Mouse (Mus musculus) G1E (cell line): ENCODE data around the gene Slc7a10. TPM values are rescaled to one million over a fixed set of nuclear protein-coding genes. Genes with fewer than 3 reads are reported as not detected.
A peak's percentile ranks its signal among the peaks of the same experiment; 100 is the strongest.
"Not testable (repeated sequence)": the region's sequence is repeated elsewhere in the genome, so short reads cannot be mapped to it uniquely, and the experiment has no call there.

Experiments
- ATAC-seq: 2 replicates; pipeline ENCODE4 v1.8.0; 2016; ENCODE audit warnings: mild to moderate bottlenecking; ENCODE audit not compliant: insufficient number of reproducible peaks, poor library complexity, low FRiP score, severe bottlenecking; ENCODE audit errors: extremely low read depth
- DNase-seq: peaks from one replicate; pipeline ENCODE4 v3.0.0; 2012; ENCODE audit warnings: low spot score
- H3K27me3 ChIP-seq: 2 replicates; pipeline ENCODE4 v1.6.1; 2012; ENCODE audit warnings: mild to moderate bottlenecking, low read length, inconsistent platforms; ENCODE audit not compliant: insufficient read depth
- H3K36me3 ChIP-seq: replicated peaks from 2 replicates; pipeline ENCODE3; 2012; ENCODE audit warnings: mild to moderate bottlenecking, inconsistent platforms
- H3K4me1 ChIP-seq: 2 replicates; pipeline ENCODE4 v1.6.1; 2012; ENCODE audit warnings: low read depth, low read length, inconsistent platforms, mixed read lengths; ENCODE audit not compliant: insufficient read depth
- H3K4me3 ChIP-seq: 2 replicates; pipeline ENCODE4 v1.5.1; 2012; ENCODE audit warnings: low read depth, mild to moderate bottlenecking, inconsistent platforms, low read length, moderate library complexity, mixed read lengths
- H3K9me3 ChIP-seq: replicated peaks from 2 replicates; pipeline ENCODE4 v1.6.1; 2012; ENCODE audit warnings: inconsistent platforms
- CTCF ChIP-seq: IDR thresholded peaks from 2 replicates; pipeline ENCODE4 v1.5.1; 2012; ENCODE audit warnings: low read depth, low read length, inconsistent platforms, mixed read lengths
- GATA1 ChIP-seq: IDR thresholded peaks from 2 replicates; pipeline ENCODE4 v1.6.1; 2012; ENCODE audit warnings: borderline replicate concordance, low read length, inconsistent platforms, mixed read lengths
- GATA2 ChIP-seq: IDR thresholded peaks from 2 replicates; pipeline ENCODE4 v1.6.1; 2012; ENCODE audit warnings: low read depth, low read length, inconsistent platforms, borderline replicate concordance
- POLR2AphosphoS5 ChIP-seq: IDR thresholded peaks from 2 replicates; pipeline ENCODE4 v1.6.1; 2012; ENCODE audit warnings: low read depth, low read length, inconsistent platforms; ENCODE audit not compliant: insufficient replicate concordance
- TAL1 ChIP-seq: conservative IDR thresholded peaks from 2 replicates; pipeline ENCODE4 v1.6.1; 2012; ENCODE audit warnings: low read depth, low read length, inconsistent platforms, mixed read lengths
- polyA plus RNA-seq: library from polyadenylated mRNA; stranded (reverse); fragments of >175 nt; gene quantifications from 2 replicates; pipeline ENCODE4 v1.2.3, GENCODE M21; 2012
- total RNA-seq, 2 experiments: library from RNA; stranded (forward) in 1 of 2; stranded (reverse) in 1 of 2; fragments of 200-1000 nt in 1 of 2; fragments of >200 nt in 1 of 2; fragmentation: Nextera tagmentation in 1 of 2; gene quantifications; 2 replicates each; pipeline ENCODE4 v1.2.3; 2014 to 2017

Slc7a10 gene
- total and polyA plus RNA-seq, 3 experiments = 0.22 TPM; not detected in 2

- ATAC-seq = no peak
- Histone ChIP-seq H3K4me3 (no peak overlapping the region), H3K27me3 (no peaks in the 10 kb centered on the region; the same call in 1 of the 2 replicates), H3K9me3 (no peaks in the 10 kb centered on the region), H3K36me3 (no peaks in the 10 kb centered on the region), H3K4me1 (peaks cover 19% of the 10 kb centered on the region)
- no peak for TF ChIP-seq CTCF
- TF ChIP-seq POLR2AphosphoS5 = no peak
- TF ChIP-seq TAL1 = no peak
- no peak for DNase-seq
Measured at GRCm38 (mm10) chr7:35232796-35233455, 46.7 kb downstream of the Slc7a10 start.

GRCm38 (mm10) chr7:35233861-35234260 is 47.7 kb downstream of the Slc7a10 start:
- TF ChIP-seq CTCF (no peak), POLR2AphosphoS5 (no peak), GATA1 (no peak), GATA2 (no peak), TAL1 (no peak)
- H3K27me3 ChIP-seq = no peaks in the 10 kb centered on the region; the same call in 1 of the 2 replicates

GRCm38 (mm10) chr7:35234361-35235245 is 48.4 kb downstream of the Slc7a10 start:
- DNase-seq = peak; percentile 84
- Histone ChIP-seq H3K4me3 (peak overlapping the region; percentile 73), H3K27me3 (no peaks in the 10 kb centered on the region), H3K36me3 (no peaks in the 10 kb centered on the region), H3K9me3 (no peaks in the 10 kb centered on the region), H3K4me1 (peaks cover 21% of the 10 kb centered on the region)
- TF ChIP-seq GATA2 = no peak
- no peak for TF ChIP-seq TAL1
- TF ChIP-seq GATA1 = no peak
- no peak for TF ChIP-seq CTCF
- no peak for TF ChIP-seq POLR2AphosphoS5
- peak; percentile 81 for ATAC-seq

More at GRCm38 (mm10) chr7:35233861-35234260, 47.7 kb downstream of the Slc7a10 start:
- ATAC-seq (no peak), DNase-seq (no peak)
- no peaks in the 10 kb centered on the region for H3K9me3 ChIP-seq
- H3K36me3 ChIP-seq = no peaks in the 10 kb centered on the region
- peak overlapping the region; percentile 73 for H3K4me3 ChIP-seq
- peaks cover 19% of the 10 kb centered on the region for H3K4me1 ChIP-seq

- TF ChIP-seq GATA2 = no peak
- no peak for TF ChIP-seq GATA1
- TF ChIP-seq POLR2AphosphoS5 = no peak
- no peak for TF ChIP-seq TAL1
- TF ChIP-seq CTCF = no peak
- ATAC-seq = 0 out of 2 replicates have a peak, but pooled peaks have one; percentile 23
- Histone ChIP-seq H3K4me3 (peak overlapping the region; percentile 73), H3K36me3 (no peaks in the 10 kb centered on the region), H3K4me1 (peaks cover 21% of the 10 kb centered on the region), H3K27me3 (no peaks in the 10 kb centered on the region), H3K9me3 (no peaks in the 10 kb centered on the region)
- peak; percentile 30 for DNase-seq
Measured at GRCm38 (mm10) chr7:35235308-35235707, 49.1 kb downstream of the Slc7a10 start.

- peaks cover 21% of the 10 kb centered on the region for H3K4me1 ChIP-seq
- H3K4me3 ChIP-seq, H3K27me3 ChIP-seq, H3K9me3 ChIP-seq, H3K36me3 ChIP-seq, DNase-seq, ATAC-seq: not testable (repeated sequence)
Measured at GRCm38 (mm10) chr7:35237935-35238334, 51.8 kb downstream of the Slc7a10 start.

Other genes starting within 250 kb of the Slc7a10 start
- 63.1 and 67.0 TPM in 2 replicates for gene Cebpg, start 129.8 kb upstream of the Slc7a10 start, total RNA-seq (2014; fragmentation: Nextera tagmentation)
- 30.8 and 33.9 TPM in 2 replicates for gene Cebpg, start 129.8 kb upstream of the Slc7a10 start, total RNA-seq (2017)
- gene Cebpg, start 129.8 kb upstream of the Slc7a10 start, polyA plus RNA-seq = 26.9 and 30.7 TPM in 2 replicates
- gene Cebpa, start 67.1 kb upstream of the Slc7a10 start, total RNA-seq (2014; fragmentation: Nextera tagmentation) = not detected in 2 replicates
- not detected in 2 replicates for gene Cebpa, start 67.1 kb upstream of the Slc7a10 start, total RNA-seq (2017)
- gene Cebpa, start 67.1 kb upstream of the Slc7a10 start, polyA plus RNA-seq = 0.02 and 0.04 TPM in 2 replicates
- gene Lrp3, start 29.1 kb downstream of the Slc7a10 start, total RNA-seq (2014; fragmentation: Nextera tagmentation) = not detected in 2 replicates
- 0.06 and 0.16 TPM in 2 replicates for gene Lrp3, start 29.1 kb downstream of the Slc7a10 start, total RNA-seq (2017)
- not detected in 2 replicates for gene Lrp3, start 29.1 kb downstream of the Slc7a10 start, polyA plus RNA-seq
- gene Gpatch1, start 132.1 kb downstream of the Slc7a10 start, total RNA-seq (2014; fragmentation: Nextera tagmentation) = 20.7 and 27.1 TPM in 2 replicates
- gene Gpatch1, start 132.1 kb downstream of the Slc7a10 start, total RNA-seq (2017) = 14.1 and 17.3 TPM in 2 replicates
- 13.4 and 14.3 TPM in 2 replicates for gene Gpatch1, start 132.1 kb downstream of the Slc7a10 start, polyA plus RNA-seq
- 0.38 TPM in 1 of 2 replicates, not detected in the other for gene Rhpn2, start 147.8 kb downstream of the Slc7a10 start, total RNA-seq (2014; fragmentation: Nextera tagmentation)
- gene Rhpn2, start 147.8 kb downstream of the Slc7a10 start, total RNA-seq (2017) = 0.41 and 0.66 TPM in 2 replicates
- 0.04 and 0.05 TPM in 2 replicates for gene Rhpn2, start 147.8 kb downstream of the Slc7a10 start, polyA plus RNA-seq
- 39.9 and 40.3 TPM in 2 replicates for gene Faap24, start 210.5 kb downstream of the Slc7a10 start, total RNA-seq (2014; fragmentation: Nextera tagmentation)
- 21.3 and 23.2 TPM in 2 replicates for gene Faap24, start 210.5 kb downstream of the Slc7a10 start, total RNA-seq (2017)
- gene Faap24, start 210.5 kb downstream of the Slc7a10 start, polyA plus RNA-seq = 6.9 and 19.1 TPM in 2 replicates
- 9.9 and 10.8 TPM in 2 replicates for gene Cep89, start 210.7 kb downstream of the Slc7a10 start, total RNA-seq (2014; fragmentation: Nextera tagmentation)
- 9.8 and 13.8 TPM in 2 replicates for gene Cep89, start 210.7 kb downstream of the Slc7a10 start, total RNA-seq (2017)
- gene Cep89, start 210.7 kb downstream of the Slc7a10 start, polyA plus RNA-seq = 12.1 and 15.3 TPM in 2 replicates